Mouse (Mus musculus) mouse trophoblast stem cell (cell line): ENCODE data around the gene Clec4f.
"Not testable (repeated sequence)": the region's sequence is repeated elsewhere in the genome, so short reads cannot be mapped to it uniquely, and the experiment has no call there.

Source experiments
- in situ Hi-C, 2 experiments: fragments of 300-500 bp; cut with MseI, MboI; formaldehyde crosslinking; loops; 2 replicates in 1 of 2; 3 replicates in 1 of 2; pipeline ENCODE4 v1.15.1; 2025

Clec4f gene

DNA sequence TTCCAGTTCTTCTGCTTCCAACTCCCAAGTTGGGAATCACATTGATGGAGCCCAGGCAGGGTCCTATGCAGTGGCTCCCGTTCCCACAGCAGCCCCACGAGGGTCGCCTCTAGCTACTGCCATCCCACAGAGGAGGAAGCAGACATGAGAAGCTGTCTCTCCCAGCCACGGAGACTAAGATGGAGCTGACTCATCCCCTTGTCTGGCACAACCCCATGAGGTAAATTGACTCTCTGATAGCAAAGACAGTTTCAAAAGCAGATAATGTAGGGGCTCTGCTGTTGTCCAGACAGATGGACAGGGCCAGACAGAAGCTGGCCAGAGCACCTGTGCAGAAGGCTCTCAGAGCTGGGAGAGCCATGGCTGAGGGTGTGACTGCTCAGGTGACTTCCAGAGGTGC lies 21.4 kb downstream of the Clec4f start:
- in situ Hi-C loops, result not testable (repeated sequence)

DNA sequence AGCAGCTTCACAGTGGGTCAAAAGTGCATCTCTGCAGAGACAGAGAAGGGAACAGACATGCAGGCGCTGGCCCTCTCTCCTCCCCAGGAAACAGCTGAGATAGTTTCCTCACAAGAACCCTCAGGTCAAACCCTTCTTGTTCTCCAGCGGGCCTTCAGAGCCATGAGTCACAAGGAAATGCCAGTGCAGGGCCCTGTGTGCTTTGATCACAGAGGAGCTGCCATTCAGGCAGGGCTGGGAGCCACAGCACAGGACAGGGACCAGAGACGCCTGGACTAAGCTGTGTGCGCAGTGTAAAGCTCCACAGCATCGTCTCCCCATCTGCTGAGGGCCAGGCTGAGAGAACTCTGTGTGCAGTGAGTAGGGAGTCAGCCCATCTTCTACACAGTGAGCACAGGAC lies 21.9 kb downstream of the Clec4f start:
- in situ Hi-C loops, result not testable (repeated sequence)

DNA sequence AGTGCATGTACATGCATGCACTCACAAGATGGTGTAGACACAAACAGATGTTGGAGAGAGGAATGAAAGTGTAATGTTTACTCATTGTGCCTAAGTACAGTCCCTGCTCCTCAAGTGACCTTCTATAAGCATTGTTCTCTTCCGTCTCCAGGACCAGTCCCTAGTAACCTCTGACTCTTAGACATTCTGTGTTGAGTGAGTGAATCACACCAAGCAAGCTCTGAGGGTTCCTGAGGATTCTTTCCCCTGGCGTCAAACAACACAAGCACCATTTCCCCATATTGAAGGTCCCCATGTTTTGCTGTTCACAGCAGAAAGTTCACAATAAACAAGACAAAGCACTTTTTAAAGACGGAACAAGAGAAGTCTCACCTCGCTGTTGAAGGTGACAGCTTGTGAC lies 24.2 kb downstream of the Clec4f start:
- in situ Hi-C loops, result no loop called here

DNA sequence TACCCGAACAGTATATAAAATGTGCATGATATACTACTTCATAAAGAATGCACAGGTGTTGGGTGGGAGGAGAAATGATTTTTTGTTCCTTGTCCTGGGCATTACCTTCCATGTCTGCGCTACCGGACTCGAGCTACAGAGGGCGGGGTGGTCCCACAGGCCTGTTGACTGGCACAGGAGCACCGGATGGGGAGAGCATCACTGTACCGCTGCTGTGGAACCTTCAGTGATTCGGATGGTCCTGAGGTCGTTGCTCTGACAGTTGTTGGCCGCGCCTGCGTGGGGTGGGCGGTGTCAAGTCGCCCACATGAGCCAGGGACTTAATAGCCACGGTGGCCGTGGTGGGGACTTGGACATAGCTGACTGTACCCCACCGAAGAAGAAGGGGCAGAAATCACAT lies 29.2 kb downstream of the Clec4f start:
- in situ Hi-C loops, result no loop called here

DNA sequence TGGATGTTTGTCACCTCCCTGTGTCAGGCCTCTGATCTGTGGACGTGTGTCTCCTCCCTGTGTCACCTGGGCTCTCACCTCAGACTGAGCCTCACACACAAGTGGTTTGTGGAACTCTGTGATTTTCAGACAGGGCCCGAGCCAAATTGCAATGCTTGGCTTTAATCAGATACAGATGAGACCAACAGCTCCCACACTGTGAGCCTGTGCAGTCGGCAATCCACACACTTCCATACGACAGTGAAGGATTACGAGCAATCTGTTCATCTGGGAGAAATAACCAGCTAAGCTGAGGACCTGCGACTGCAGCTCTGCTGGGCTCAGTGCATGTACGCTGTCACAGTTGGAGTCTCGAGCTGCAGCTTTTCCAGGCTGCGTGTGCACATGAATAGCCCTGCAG lies 36.0 kb downstream of the Clec4f start:
- in situ Hi-C loops, result no loop called here

DNA sequence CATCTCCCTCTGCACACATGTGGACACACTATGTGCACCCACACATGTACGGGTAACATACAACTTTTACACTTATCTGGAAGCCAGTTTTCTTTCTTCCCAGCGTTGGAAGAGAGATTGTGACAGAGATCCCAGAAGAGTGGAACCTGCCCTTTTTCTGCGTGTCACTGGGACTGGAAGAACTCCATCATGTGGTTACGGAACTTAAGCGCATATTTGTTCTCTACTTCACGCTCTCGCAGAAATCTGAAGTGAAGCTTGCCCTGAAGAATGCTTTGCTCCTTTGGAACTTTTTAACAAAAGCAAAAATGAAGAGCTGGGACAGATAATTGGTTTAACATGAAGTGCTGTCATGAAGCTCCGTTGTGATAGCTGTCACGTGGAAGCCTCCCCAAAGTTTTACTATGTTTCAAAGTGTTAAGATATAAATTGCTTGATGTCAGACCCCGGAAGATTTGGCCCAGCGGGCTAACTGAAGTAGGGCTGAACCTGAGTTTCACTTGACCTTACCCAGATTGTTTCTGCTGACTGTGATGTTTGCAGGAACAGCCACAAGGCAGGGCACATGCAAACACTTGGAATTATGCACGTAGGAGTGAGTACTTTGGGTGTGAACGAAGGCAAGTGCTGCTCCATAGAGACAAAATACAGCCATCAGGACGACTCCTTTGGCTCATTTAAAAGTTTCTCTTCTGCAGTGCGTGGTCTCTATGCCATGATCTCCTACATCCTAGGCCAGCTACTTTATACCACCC lies 38.2 kb downstream of the Clec4f start:
- in situ Hi-C loops, result no loop called here

DNA sequence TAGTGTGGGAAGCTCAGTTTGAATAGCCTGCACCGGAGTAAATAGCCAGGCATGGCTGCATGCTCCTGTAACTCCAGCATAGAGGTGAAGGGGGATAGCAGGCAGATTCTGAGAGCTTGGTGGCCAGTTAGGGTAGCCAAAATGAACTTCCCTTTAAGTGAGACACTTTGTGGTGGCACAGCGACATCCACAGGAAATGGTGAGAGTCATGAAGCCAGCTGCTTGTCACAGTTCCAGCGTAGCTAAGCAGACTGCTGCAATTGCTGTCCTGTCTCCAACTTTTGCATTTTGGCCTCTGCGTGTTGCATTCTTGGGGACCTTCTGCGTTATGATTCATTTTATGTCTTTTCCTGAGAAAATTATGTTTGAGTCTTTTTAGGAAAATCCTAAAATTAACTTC lies 39.5 kb downstream of the Clec4f start:
- in situ Hi-C loops, result no loop called here

DNA sequence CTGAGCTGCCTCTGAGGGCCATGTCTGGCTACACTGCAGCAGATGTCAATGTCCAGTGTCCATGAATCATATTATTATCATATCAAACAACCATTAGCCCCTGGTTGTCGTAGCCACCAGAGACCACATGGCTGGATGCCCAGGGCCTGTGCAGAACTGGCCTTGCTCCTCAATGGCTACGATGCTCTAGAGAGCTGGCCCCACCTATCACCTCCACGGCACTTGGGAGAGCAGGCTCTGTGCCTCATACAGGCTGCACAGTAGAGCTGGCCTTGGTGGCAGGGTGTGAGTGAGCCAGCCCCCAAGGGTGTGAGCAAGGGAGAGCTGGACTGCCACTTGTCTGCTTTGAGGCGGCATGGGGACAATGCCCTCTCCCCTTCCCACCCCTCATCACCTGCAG lies 41.5 kb downstream of the Clec4f start:
- in situ Hi-C loops, result no loop called here

DNA sequence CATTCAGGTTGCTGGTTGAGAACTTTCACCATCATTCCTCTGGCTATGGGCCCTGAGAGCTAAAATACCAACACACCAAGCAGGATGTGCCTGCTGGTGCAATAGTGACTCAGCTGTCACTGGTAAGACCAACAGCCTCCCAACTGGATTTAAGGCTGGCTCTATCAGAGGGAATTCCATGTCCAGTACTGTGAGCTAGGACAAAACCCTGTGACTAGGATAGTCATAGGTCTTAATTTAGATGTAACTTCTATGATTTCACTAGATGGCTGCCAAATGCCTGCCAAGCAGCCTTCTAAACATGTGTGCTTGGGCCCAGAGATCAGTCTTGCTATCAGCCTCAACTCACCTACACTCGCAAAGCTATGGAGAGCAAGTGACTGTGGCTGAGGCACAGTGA lies 43.0 kb downstream of the Clec4f start:
- in situ Hi-C loops, result no loop called here

DNA sequence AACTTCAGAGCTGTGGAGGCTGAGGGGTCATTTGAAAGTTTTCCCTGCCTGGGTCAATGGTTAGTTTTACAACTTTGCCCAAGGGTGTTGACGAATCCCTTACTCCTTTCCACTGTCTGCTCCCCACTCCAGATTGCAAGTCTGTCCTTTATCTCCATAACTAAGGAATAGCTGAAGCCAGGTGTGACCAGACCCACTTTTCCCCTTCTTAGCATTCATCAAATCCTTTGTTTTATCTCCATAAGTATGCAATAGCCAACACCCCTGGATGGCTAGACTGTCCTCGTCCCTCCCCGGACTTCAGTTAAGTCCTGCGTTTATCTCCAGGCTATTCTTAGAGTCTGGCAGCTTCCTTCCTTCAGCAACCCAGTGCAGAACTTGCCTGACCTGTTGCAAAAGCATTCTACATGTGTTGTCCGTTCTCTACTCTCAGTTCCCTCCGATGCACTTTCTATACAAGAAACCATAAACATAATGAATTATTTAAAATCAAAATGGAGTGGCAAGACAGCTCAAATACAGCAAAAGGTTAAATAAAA lies 56.3 kb downstream of the Clec4f start:
- in situ Hi-C loops, result loop anchor here in 1 of 2 experiments (5.0 kb wide), 1 partner anchor 73 kb away; no protein-coding TSS in a partner anchor

DNA sequence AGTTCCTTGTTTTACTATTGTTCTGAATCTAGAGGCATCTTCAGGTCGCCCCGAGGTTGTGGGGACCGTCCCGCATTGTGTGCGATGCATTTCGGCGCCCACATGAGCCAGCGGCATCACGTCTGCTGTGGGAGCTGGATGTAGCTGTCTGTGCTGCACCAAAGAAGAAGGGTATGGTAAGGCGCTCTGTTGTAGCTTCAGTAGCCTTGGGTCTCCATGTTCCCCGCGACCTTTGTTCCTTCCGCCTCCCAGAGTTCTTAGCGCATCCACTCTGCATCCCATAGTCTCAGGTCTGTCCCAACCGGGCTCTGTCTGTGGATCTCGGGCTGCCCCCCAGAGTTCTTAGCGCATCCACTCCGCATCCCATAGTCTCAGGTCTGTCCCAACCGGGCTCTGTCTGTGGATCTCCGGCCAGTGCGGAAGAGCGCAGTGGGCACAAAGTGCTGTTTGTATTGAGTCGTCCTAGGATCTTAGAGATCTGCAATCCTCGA lies 56.9 kb downstream of the Clec4f start:
- in situ Hi-C loops, result loop anchor here in 1 of 2 experiments (5.0 kb wide), 1 partner anchor 73 kb away; no protein-coding TSS in a partner anchor

DNA sequence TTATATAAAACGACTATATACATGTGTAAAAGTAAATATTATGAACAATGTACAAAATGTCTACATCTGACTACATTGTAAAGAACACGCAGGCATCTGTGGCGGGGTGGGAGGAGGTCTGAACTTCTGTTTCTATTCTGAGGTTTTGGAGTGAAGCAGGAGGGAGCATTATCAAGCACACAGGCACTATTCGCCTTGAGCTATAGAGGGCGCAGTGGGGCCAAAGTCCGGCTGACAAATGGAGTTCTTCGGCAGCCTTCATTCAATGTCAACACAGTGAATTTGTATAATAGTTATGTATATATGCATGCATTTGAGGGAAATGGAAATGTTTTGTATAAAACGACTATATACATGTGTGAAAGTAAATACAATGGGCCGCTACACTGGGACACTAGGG lies 57.3 kb downstream of the Clec4f start:
- in situ Hi-C loops, result loop anchor here in 1 of 2 experiments (5.0 kb wide), 1 partner anchor 74 kb away; no protein-coding TSS in a partner anchor

DNA sequence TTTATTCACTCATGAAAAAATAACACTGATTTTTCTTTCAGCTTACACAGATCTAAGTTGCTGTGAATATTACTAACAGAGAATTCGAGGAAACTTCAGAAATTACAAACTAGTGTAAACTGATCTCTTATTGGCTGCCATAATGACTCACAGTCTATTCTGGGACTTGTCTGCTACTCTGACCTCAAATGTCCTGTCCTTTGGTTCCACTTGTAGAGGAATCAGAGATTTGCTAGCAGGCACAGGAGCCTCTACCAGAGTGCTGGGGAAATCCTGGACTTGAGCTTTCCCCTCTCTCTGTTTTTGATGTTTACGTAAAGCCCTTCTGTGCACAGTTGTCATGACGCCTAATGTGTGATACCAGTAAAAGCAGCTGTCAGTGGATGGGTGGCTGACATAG lies 58.0 kb downstream of the Clec4f start:
- in situ Hi-C loops, result loop anchor here in 1 of 2 experiments (5.0 kb wide), 1 partner anchor 74 kb away; no protein-coding TSS in a partner anchor

DNA sequence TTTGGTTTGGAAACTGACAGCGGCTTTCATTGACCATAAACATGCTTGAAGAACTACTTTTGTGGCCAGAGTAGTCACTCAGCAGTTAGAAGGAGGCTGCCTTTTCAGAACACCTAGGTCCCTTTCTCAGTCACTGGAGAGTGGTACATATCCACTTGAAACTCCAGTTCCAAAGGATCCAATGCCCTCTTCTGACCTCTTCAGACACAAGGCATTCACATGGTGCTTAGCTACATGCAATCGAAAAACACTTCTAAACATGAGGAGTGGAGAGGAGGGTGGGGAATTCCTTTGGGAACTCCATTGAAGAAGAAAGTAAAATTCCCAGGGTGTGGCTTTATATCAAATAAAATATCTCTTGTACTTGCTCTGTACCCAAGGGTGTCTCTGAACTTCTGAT lies 61.0 kb downstream of the Clec4f start:
- in situ Hi-C loops, result loop anchor here in 1 of 2 experiments (5.0 kb wide), 1 partner anchor 77 kb away; no protein-coding TSS in a partner anchor
